Mouse (Mus musculus) forebrain, embryonic 12.5 days (tissue): ENCODE measurements around the gene Fnd3c2. TPM values are rescaled to one million over a fixed set of nuclear protein-coding genes. Genes with fewer than 3 reads are reported as not detected.
A peak's percentile ranks its signal among the peaks of the same experiment; 100 is the strongest.
"Not testable (repeated sequence)": the region's sequence is repeated elsewhere in the genome, so short reads cannot be mapped to it uniquely, and the experiment has no call there.

Experiments
- ATAC-seq: fragments of 200-750 bp; cut with Nextera tagmentation; 2 replicates; pipeline ENCODE4 v1.8.0; 2017; ENCODE audit warnings: moderate TSS enrichment; ENCODE audit not compliant: low FRiP score
- H3K27ac ChIP-seq: fragments of 300-500 bp; sonication (generic); 2 replicates; pipeline ENCODE4 v1.5.1; 2016; ENCODE audit warnings: mild to moderate bottlenecking
- H3K27me3 ChIP-seq: fragments of 300-500 bp; sonication (generic); 2 replicates; pipeline ENCODE4 v1.6.1; 2016; ENCODE audit warnings: mild to moderate bottlenecking
- H3K36me3 ChIP-seq: fragments of 300-500 bp; sonication (generic); replicated peaks from 2 replicates; pipeline ENCODE4 v1.6.1; 2016; ENCODE audit warnings: mild to moderate bottlenecking
- H3K4me1 ChIP-seq: fragments of 300-500 bp; sonication (generic); 2 replicates; pipeline ENCODE4 v1.6.1; 2016
- H3K4me2 ChIP-seq: fragments of 300-500 bp; sonication (generic); 2 replicates; pipeline ENCODE4 v1.6.1; 2016; ENCODE audit warnings: mild to moderate bottlenecking, moderate library complexity
- H3K4me3 ChIP-seq: fragments of 300-500 bp; sonication (generic); replicated peaks from 2 replicates; pipeline ENCODE4 v1.5.1; 2016; ENCODE audit warnings: mild to moderate bottlenecking
- H3K9ac ChIP-seq: fragments of 300-500 bp; sonication (generic); 2 replicates; pipeline ENCODE4 v1.6.1; 2016; ENCODE audit warnings: mild to moderate bottlenecking
- H3K9me3 ChIP-seq: fragments of 300-500 bp; sonication (generic); 2 replicates; pipeline ENCODE4 v1.6.1; 2016
- WGBS: fragments of 180-500 bp; shearing (Covaris S2); methylation state at CpG from one replicate; pipeline ENCODE4 v1.1.7; 2016; 5-methylcytosine and 5-hydroxymethylcytosine counted together
- polyA plus RNA-seq: library from polyadenylated mRNA; unstranded; fragments of >200 nt; fragmentation: Nextera tagmentation; extraction: Ambion mirVana; gene quantifications from 2 replicates; pipeline ENCODE4 v1.2.1, GENCODE M21; 2016

Fnd3c2 gene
- not detected in 2 replicates for polyA plus RNA-seq

DNA sequence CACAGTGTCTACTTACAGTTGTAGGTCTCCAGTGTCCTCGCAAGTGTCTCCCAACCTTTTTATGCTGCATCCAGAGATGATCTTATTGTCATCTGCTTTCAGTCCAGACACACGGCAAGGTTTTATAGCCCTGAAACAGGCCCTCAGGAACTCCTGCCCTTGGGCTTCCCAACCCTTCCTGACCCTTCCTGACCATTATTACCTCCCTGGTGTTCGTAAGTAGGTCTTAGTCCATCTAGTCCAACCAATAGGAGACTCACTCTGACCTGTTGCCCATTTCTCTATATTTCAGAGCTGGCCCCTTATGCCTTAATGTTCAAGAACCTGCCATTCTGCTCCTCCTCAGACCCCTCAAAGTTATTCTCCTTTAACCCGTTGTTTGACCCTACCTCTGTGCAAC, at the start of gene Fnd3c2:
Fnd3c2 (minus strand) TSS at position 101 of the 400 bp plus-strand sequence.
- no peaks in the 10 kb centered on the region for H3K27me3 ChIP-seq
- no peak for ATAC-seq
- no peak within 1 kb of the TSS for H3K4me2 ChIP-seq
- no peak within 1 kb of the TSS for H3K27ac ChIP-seq
- H3K4me1 ChIP-seq: no peaks in the 10 kb centered on the region
- no peak within 1 kb of the TSS for H3K9ac ChIP-seq
- no peaks in the 10 kb centered on the region for H3K9me3 ChIP-seq
- no peak within 1 kb of the TSS for H3K4me3 ChIP-seq
- 84% methylated on average over 4 of the region's 4 CpGs for WGBS
- H3K36me3 ChIP-seq: no peaks in the 10 kb centered on the region

DNA sequence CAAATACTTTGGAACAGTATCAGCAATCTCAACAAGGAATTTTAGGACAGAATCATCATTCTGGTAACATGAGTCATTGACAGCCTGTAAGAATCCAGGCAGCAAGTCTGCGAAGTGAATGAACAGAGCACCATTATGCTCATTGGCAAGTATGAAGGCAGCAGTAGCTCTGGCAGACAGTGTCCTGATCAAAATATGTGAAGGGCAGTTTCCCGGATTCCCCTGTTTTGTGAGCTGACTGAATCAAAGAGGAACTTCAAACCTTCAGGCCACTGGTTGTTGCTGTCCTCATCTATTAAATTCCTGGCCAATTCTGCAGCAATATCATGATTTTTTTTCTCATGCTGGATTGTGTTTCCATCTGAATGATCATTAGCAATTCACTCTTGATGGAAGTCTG, 29.3 kb upstream of the Fnd3c2 start:
- no peak overlapping the region for H3K27ac ChIP-seq
- no peaks in the 10 kb centered on the region for H3K27me3 ChIP-seq
- H3K4me1 ChIP-seq: no peaks in the 10 kb centered on the region
- no peaks in the 10 kb centered on the region for H3K9me3 ChIP-seq
- H3K4me2 ChIP-seq: no peak overlapping the region
- no peak overlapping the region for H3K9ac ChIP-seq
- WGBS: 89% methylated on average over 2 of the region's 2 CpGs
- no peak for ATAC-seq
- no peak overlapping the region for H3K4me3 ChIP-seq
- H3K36me3 ChIP-seq: no peaks in the 10 kb centered on the region

- Histone ChIP-seq H3K9ac (no peak within 1 kb of the TSS), H3K4me1 (no peaks in the 10 kb centered on the region), H3K36me3 (no peaks in the 10 kb centered on the region), H3K9me3 (no peaks in the 10 kb centered on the region), H3K27ac (no peak within 1 kb of the TSS), H3K4me2 (peak within 1 kb of the TSS; percentile 50), H3K4me3 (peak within 1 kb of the TSS; percentile 54), H3K27me3 (no peaks in the 10 kb centered on the region)
- ATAC-seq: no peak
- WGBS: 90% methylated on average over 25 of the region's 25 CpGs
These were observed 34.1 kb downstream of the Fnd3c2 start, which contains the start of gene Taf9b for GRCm38 (mm10) chrX:106221058-106221457. TSS of gene Taf9b (minus strand) at chrX:106221158.

DNA sequence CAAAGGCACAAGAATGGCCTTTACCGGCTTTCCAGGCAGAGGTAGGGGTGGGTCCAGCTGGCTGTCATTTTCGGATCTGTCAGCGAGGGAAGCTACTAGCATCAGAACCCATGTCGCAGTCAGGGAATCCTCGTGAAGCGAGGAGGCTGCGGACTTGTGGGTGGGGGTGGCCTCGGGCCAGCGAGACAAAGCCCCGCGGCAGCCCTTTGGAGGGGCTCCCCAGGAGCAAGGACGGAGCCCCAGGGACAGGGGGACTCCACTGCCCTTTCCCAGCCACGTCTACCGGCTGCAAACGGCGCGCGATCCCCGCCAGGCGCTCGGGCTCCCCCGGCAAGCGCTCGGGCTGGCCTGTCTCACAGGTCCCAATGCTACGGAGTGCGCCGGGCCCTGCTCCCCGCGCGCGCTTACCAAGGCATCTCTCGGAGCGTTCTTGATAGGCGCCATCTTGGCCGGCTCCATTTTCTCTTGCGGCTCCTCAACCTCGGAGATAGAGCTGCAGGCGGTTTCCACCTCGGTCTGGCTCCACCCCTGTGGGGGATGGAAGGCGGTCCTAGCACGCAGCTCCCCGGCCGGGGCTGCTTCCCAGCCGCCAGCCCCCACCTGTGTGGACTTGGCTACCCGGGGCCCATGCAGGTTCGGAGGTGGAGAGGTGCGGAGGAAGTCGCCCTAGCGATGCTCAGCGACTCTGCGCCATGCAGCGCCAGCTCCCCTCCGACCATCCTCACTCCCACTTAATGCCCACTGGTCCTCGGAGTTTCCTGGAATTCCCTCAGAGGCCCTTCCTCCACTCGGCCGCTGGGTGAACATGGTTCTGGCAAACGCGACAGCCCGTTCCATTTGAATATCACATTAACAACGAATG, 35.8 kb downstream of the Fnd3c2 start:
- Histone ChIP-seq H3K9ac (peak overlapping the region; percentile 64), H3K27ac (peak overlapping the region; percentile 75), H3K4me2 (peak overlapping the region; percentile 50), H3K4me1 (no peaks in the 10 kb centered on the region), H3K27me3 (no peaks in the 10 kb centered on the region), H3K4me3 (peak overlapping the region; percentile 54), H3K36me3 (no peaks in the 10 kb centered on the region), H3K9me3 (no peaks in the 10 kb centered on the region)
- peak; percentile 93 for ATAC-seq
- 14% methylated on average over 54 of the region's 60 CpGs for whole genome bisulfite sequencing

DNA sequence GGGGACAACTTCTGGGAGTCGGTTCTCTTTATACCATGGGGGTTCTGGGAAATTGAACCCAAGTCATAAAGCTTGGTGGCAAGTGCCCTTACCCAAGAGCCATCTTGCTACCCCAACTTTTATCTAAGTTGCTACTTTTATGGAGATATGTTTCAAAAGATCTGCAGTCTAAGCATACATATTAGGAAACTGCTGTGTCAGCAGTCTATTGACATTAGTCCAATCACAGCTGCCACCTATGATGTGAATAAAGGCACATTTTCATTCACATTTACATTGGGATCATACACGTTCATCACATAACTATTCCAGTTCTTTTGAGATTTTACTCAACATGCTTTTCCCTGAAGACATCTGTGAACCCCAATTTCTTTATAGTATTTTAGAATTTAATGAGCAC, 46.1 kb downstream of the Fnd3c2 start:
- Histone ChIP-seq H3K36me3 (no peaks in the 10 kb centered on the region), H3K9ac (no peak overlapping the region)
- 69% methylated on average over 2 of the region's 2 CpGs for WGBS

DNA sequence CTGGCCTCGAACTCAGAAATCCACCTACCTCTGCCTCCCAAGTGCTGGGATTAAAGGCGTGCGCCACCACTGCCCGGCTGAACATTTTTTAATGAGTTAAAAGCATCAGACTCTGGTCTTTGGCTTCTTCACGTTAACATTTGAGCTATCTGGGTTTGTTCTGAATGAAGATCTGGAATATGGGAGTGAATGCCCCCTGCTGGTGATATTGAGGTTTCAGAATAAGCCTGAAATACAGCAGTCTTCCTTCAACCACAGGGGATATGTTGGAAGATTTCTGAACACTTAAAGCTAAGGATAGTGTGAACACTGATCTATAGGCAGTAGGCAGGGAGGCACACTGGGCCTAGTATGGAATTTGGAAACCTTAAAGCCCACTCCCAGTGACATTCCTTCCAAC, 56.3 kb downstream of the Fnd3c2 start:
- Histone ChIP-seq H3K4me2 (no peak overlapping the region), H3K4me3 (no peak overlapping the region), H3K4me1 (no peaks in the 10 kb centered on the region), H3K27me3 (no peaks in the 10 kb centered on the region), H3K9me3 (no peaks in the 10 kb centered on the region), H3K9ac (no peak overlapping the region), H3K36me3 (peaks cover 46% of the 10 kb centered on the region), H3K27ac (no peak overlapping the region)
- no peak for ATAC-seq
- 84% methylated on average over 5 of the region's 5 CpGs for WGBS

More for the DNA sequence above, 46.1 kb downstream of the Fnd3c2 start:
- Histone ChIP-seq H3K9me3 (no peaks in the 10 kb centered on the region), H3K4me1 (no peaks in the 10 kb centered on the region), H3K27me3 (no peaks in the 10 kb centered on the region), H3K4me2 (no peak overlapping the region), H3K4me3 (no peak overlapping the region), H3K27ac (no peak overlapping the region)
- no peak for ATAC-seq

DNA sequence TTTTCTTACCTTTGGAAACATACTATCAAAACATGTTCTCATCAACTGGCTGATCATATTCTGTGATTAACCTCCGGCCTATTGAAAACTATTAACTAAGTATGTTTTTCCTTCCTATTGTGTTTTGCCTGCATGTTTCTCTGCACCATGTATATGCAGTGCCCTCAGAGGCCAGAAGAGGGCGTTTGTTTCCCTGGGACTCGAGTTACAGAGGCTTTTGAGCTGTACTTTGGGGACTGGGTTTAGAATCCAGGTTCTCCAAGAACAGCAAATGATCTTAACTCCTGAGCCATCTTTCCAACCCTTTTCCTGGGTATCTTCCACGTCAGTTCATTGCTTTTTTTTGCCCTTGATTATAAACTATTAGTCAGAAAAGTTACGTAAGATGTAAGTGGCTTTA, 57.9 kb downstream of the Fnd3c2 start:
- 71% methylated on average over 5 of the region's 5 CpGs for WGBS
- H3K9me3 ChIP-seq: no peaks in the 10 kb centered on the region
- peaks cover 42% of the 10 kb centered on the region for H3K36me3 ChIP-seq
- H3K4me3 ChIP-seq: no peak overlapping the region
- no peaks in the 10 kb centered on the region for H3K4me1 ChIP-seq
- 0 out of 2 replicates have a peak, but pooled peaks cover 2% of the 10 kb centered on the region for H3K27me3 ChIP-seq
- no peak overlapping the region for H3K4me2 ChIP-seq
- no peak for ATAC-seq
- H3K9ac ChIP-seq: no peak overlapping the region
- no peak overlapping the region for H3K27ac ChIP-seq

GRCm38 (mm10) chrX:106194361-106194760, 60.8 kb downstream of the Fnd3c2 start:
- peaks cover 30% of the 10 kb centered on the region for H3K36me3 ChIP-seq
- not testable (repeated sequence) for ATAC-seq, H3K27me3 ChIP-seq, H3K4me2 ChIP-seq, H3K4me1 ChIP-seq, H3K4me3 ChIP-seq, H3K9ac ChIP-seq, H3K27ac ChIP-seq, H3K9me3 ChIP-seq
- WGBS: 94% methylated on average over 6 of the region's 6 CpGs

DNA sequence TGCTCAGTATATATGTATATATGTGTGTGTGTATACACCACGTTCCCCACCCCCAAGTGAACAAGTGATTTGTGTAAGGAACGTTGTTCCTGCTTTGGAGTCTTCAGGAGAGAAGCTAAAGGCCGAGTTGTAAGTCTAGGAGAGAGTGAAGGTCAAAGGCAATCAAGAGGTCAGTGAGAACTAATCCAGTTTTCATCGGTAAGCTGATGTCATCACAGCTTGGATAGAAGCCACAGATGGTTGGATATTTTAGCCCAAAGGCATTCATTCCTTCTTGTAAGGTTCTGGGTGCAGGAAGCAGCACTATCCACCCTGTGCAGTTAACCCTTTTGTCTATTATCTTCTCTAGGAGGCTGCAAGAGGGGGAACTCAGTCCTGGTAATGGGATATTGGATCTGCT, 65.1 kb downstream of the Fnd3c2 start:
- peak overlapping the region; percentile 58 for H3K4me2 ChIP-seq
- H3K4me1 ChIP-seq: peaks cover 15% of the 10 kb centered on the region
- 0 out of 2 replicates have a peak, but pooled peaks cover 2% of the 10 kb centered on the region for H3K27me3 ChIP-seq
- no peak overlapping the region for H3K9ac ChIP-seq
- H3K36me3 ChIP-seq: peaks cover 8% of the 10 kb centered on the region; the same call in 1 of the 2 replicates
- no peak overlapping the region for H3K4me3 ChIP-seq
- no peak overlapping the region for H3K27ac ChIP-seq
- no peaks in the 10 kb centered on the region for H3K9me3 ChIP-seq
- 53% methylated on average over 4 of the region's 4 CpGs for WGBS
- no peak for ATAC-seq

DNA sequence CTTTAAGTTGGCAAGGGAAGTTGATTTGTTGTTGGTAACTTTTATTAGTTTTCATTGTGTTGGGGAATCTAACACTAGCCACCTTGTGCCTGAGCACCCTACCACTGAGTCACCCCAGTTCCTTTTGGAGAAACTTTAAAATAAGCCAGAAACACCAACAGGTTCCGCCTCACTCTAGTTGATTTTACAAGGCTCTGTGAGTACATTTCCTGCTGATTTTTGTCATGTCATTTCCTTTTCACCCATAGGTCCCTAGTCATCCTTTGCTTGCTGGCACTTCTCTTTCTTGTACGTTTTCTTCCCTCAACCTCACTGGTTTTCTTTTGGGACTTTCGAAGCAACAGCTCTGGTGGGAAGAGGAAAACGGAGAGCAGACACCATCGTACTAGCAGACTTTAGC, 65.8 kb downstream of the Fnd3c2 start:
- H3K27ac ChIP-seq: no peak overlapping the region
- H3K4me1 ChIP-seq: peaks cover 15% of the 10 kb centered on the region
- no peak overlapping the region for H3K9ac ChIP-seq
- no peak for ATAC-seq
- peak overlapping the region; percentile 58 for H3K4me2 ChIP-seq
- H3K4me3 ChIP-seq: peak overlapping the region; percentile 53
- 0 out of 2 replicates have a peak, but pooled peaks cover 4% of the 10 kb centered on the region for H3K36me3 ChIP-seq
- WGBS: 56% methylated on average over 5 of the region's 5 CpGs
- H3K9me3 ChIP-seq: no peaks in the 10 kb centered on the region
- H3K27me3 ChIP-seq: 0 out of 2 replicates have a peak, but pooled peaks cover 2% of the 10 kb centered on the region

GRCm38 (mm10) chrX:106187737-106188136, 67.4 kb downstream of the Fnd3c2 start:
- H3K27ac ChIP-seq: 0 out of 2 replicates have a peak overlapping the region, but pooled peaks have one; percentile 69

DNA sequence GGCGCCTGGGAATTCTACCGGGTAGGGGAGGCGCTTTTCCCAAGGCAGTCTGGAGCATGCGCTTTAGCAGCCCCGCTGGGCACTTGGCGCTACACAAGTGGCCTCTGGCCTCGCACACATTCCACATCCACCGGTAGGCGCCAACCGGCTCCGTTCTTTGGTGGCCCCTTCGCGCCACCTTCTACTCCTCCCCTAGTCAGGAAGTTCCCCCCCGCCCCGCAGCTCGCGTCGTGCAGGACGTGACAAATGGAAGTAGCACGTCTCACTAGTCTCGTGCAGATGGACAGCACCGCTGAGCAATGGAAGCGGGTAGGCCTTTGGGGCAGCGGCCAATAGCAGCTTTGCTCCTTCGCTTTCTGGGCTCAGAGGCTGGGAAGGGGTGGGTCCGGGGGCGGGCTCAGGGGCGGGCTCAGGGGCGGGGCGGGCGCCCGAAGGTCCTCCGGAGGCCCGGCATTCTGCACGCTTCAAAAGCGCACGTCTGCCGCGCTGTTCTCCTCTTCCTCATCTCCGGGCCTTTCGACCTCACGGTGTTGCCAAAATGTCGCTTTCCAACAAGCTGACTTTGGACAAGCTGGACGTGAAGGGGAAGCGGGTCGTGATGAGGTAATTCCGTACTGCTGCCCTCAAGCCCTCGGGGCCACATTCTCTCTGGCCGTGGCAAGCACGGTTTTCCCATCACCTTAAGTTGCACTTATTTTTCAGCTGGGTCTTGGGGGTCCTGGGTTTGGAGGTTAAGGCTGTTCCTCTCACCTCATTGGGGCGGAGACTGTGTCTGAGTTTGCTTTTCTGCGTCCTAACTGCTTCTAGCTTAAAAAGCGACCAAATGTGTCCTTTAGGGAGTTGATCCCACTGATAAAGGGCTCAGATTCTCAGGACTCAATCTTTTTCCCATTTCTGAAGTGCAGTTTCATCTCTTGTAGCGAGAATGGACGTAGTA, 68.2 kb downstream of the Fnd3c2 start, which contains the start of gene Pgk1:
Pgk1 (plus strand) TSS at position 388 of the 937 bp plus-strand sequence.
- peaks cover 15% of the 10 kb centered on the region for H3K4me1 ChIP-seq
- peak within 1 kb of the TSS; percentile 58 for H3K4me2 ChIP-seq
- H3K9me3 ChIP-seq: no peaks in the 10 kb centered on the region
- H3K27me3 ChIP-seq: no peaks in the 10 kb centered on the region
- H3K27ac ChIP-seq: peak within 1 kb of the TSS; percentile 85
- H3K9ac ChIP-seq: peak within 1 kb of the TSS; percentile 66
- WGBS: 17% methylated on average over 40 of the region's 55 CpGs
- no peaks in the 10 kb centered on the region for H3K36me3 ChIP-seq
- ATAC-seq: peak; percentile 97
- peak within 1 kb of the TSS; percentile 53 for H3K4me3 ChIP-seq

More at GRCm38 (mm10) chrX:106187737-106188136, 67.4 kb downstream of the Fnd3c2 start:
- Histone ChIP-seq H3K27me3 (no peaks in the 10 kb centered on the region), H3K36me3 (no peaks in the 10 kb centered on the region), H3K9me3 (no peaks in the 10 kb centered on the region), H3K4me2 (peak overlapping the region; percentile 58), H3K4me1 (peaks cover 15% of the 10 kb centered on the region), H3K4me3 (peak overlapping the region; percentile 53), H3K9ac (peak overlapping the region; percentile 66)
- no peak for ATAC-seq
- 29% methylated on average over 12 of the region's 12 CpGs for WGBS
